Mouse (Mus musculus): ENCODE measurements at regions not wholly inside any gene's neighbourhood (a gene's known extent, or its start where the extent isn't known, plus 50 kb on each side); places are given as distances from the start of the nearest gene placed in this dataset.

GRCm38 (mm10) chr7:117793991-117794390, 322.0 kb downstream of the Rps15a start:
- no peak for TF ChIP-seq POLR2A (IDR thresholded peaks at IDR 0.05; ENCODE audit: low read depth, low read length)
- TF ChIP-seq CTCF (conservative IDR thresholded peaks at IDR 0.05; ENCODE audit: insufficient read depth, insufficient read length, low read depth, low read length), result no peak

All from kidney, adult 2 months (tissue).